Mouse (Mus musculus) embryonic facial prominence, embryonic 10.5 days (tissue): ENCODE data around the gene Phf20. TPM values are rescaled to one million over a fixed set of nuclear protein-coding genes. Genes with fewer than 3 reads are reported as not detected.

Experiments
- DNase-seq: peaks from one replicate; pipeline ENCODE4 v3.0.0-alpha.2; 2017; ENCODE audit warnings: low spot score
- H3K27ac ChIP-seq: fragments of 300-500 bp; sonication (generic); replicated peaks from 2 replicates; pipeline ENCODE4 v1.5.1; 2016; ENCODE audit warnings: mild to moderate bottlenecking
- H3K27me3 ChIP-seq: fragments of 300-500 bp; sonication (generic); replicated peaks from 2 replicates; pipeline ENCODE4 v1.6.1; 2016; ENCODE audit warnings: low read depth, mild to moderate bottlenecking; ENCODE audit not compliant: poor library complexity, severe bottlenecking
- H3K36me3 ChIP-seq: fragments of 300-500 bp; sonication (generic); replicated peaks from 2 replicates; pipeline ENCODE4 v1.6.1; 2016; ENCODE audit warnings: mild to moderate bottlenecking, moderate library complexity
- H3K4me1 ChIP-seq: fragments of 300-500 bp; sonication (generic); 2 replicates; pipeline ENCODE4 v1.6.1; 2016
- H3K4me3 ChIP-seq: fragments of 300-500 bp; sonication (generic); 2 replicates; pipeline ENCODE4 v1.5.1; 2016; ENCODE audit warnings: mild to moderate bottlenecking, moderate library complexity
- H3K9me3 ChIP-seq: fragments of 300-500 bp; sonication (generic); 2 replicates; pipeline ENCODE4 v1.6.1; 2016; ENCODE audit warnings: mild to moderate bottlenecking
- WGBS: fragments of 180-500 bp; shearing (Covaris S2); methylation state at CpG from one replicate; pipeline ENCODE4 v1.1.7; 2016; 5-methylcytosine and 5-hydroxymethylcytosine counted together
- microRNA-seq: library from miRNA; unstranded; fragments of <30 nt; microRNA quantifications from one replicate; pipeline ENCODE4, GENCODE M21; 2017
- polyA plus RNA-seq: library from polyadenylated mRNA; unstranded; fragments of >200 nt; fragmentation: Nextera tagmentation; extraction: Ambion mirVana; gene quantifications from 2 replicates; pipeline ENCODE4 v1.2.1, GENCODE M21; 2016

Phf20 gene
- polyA plus RNA-seq, 1 experiment from 2014 or later: 70.3 TPM

- Histone ChIP-seq H3K36me3 (no peaks in the 10 kb centered on the region), H3K4me3 (no peak overlapping the region), H3K27ac (no peak overlapping the region), H3K4me1 (peaks cover 9% of the 10 kb centered on the region; the same call in 1 of the 2 replicates), H3K9me3 (0 out of 2 replicates have a peak, but pooled peaks cover 2% of the 10 kb centered on the region), H3K27me3 (no peaks in the 10 kb centered on the region)
- no peak for DNase-seq
- WGBS: 89% methylated on average over 4 of the region's 4 CpGs
Observed at GRCm38 (mm10) chr2:156349286-156349848, 153.1 kb downstream of the Phf20 start.

GRCm38 (mm10) chr2:156351243-156351642 is 155.0 kb downstream of the Phf20 start:
- WGBS: 86% methylated on average over 7 of the region's 7 CpGs

GRCm38 (mm10) chr2:156352413-156353165 is 156.3 kb downstream of the Phf20 start:
- Histone ChIP-seq H3K9me3 (0 out of 2 replicates have a peak, but pooled peaks cover 2% of the 10 kb centered on the region), H3K27me3 (no peaks in the 10 kb centered on the region), H3K4me1 (peaks cover 5% of the 10 kb centered on the region; the same call in 1 of the 2 replicates), H3K36me3 (no peaks in the 10 kb centered on the region), H3K27ac (no peak overlapping the region), H3K4me3 (no peak overlapping the region)
- 85% methylated on average over 8 of the region's 8 CpGs for WGBS
- no peak for DNase-seq

More at GRCm38 (mm10) chr2:156351243-156351642, 155.0 kb downstream of the Phf20 start:
- no peaks in the 10 kb centered on the region for H3K36me3 ChIP-seq
- H3K4me3 ChIP-seq: no peak overlapping the region
- no peak overlapping the region for H3K27ac ChIP-seq
- no peaks in the 10 kb centered on the region for H3K27me3 ChIP-seq
- H3K4me1 ChIP-seq: peaks cover 5% of the 10 kb centered on the region; the same call in 1 of the 2 replicates
- DNase-seq: no peak
- H3K9me3 ChIP-seq: 0 out of 2 replicates have a peak, but pooled peaks cover 2% of the 10 kb centered on the region

- Histone ChIP-seq H3K9me3 (0 out of 2 replicates have a peak, but pooled peaks cover 2% of the 10 kb centered on the region), H3K4me3 (no peak overlapping the region), H3K27me3 (no peaks in the 10 kb centered on the region), H3K4me1 (peaks cover 5% of the 10 kb centered on the region; the same call in 1 of the 2 replicates), H3K27ac (no peak overlapping the region), H3K36me3 (no peaks in the 10 kb centered on the region)
- 51% methylated on average over 7 of the region's 7 CpGs for WGBS
- DNase-seq: no peak
Observed at GRCm38 (mm10) chr2:156353265-156353692, 157.0 kb downstream of the Phf20 start.

- Histone ChIP-seq H3K9me3 (0 out of 2 replicates have a peak, but pooled peaks cover 2% of the 10 kb centered on the region), H3K27ac (no peak overlapping the region), H3K4me1 (peaks cover 5% of the 10 kb centered on the region; the same call in 1 of the 2 replicates), H3K36me3 (no peaks in the 10 kb centered on the region), H3K4me3 (no peak overlapping the region), H3K27me3 (no peaks in the 10 kb centered on the region)
- no peak for DNase-seq
- WGBS: 81% methylated on average over 7 of the region's 7 CpGs
Observed at GRCm38 (mm10) chr2:156356031-156356430, 159.8 kb downstream of the Phf20 start.

Small RNA genes within 50 kb of the gene (microRNA-seq; reads per million reads assigned to microRNA genes)
- gene Gm22759: not detected

Other genes with a start within 250 kb of the Phf20 start
- gene Cep250, start 240.0 kb upstream of the Phf20 start, polyA plus RNA-seq: 29.8 and 31.4 TPM in 2 replicates
- 0.91 and 1.4 TPM in 2 replicates for gene 6430550D23Rik, start 188.5 kb upstream of the Phf20 start, polyA plus RNA-seq
- gene Ergic3, start 188.4 kb upstream of the Phf20 start, polyA plus RNA-seq: 178 and 183 TPM in 2 replicates
- gene Fer1l4, start 143.5 kb upstream of the Phf20 start, polyA plus RNA-seq: 0.11 TPM in 1 of 2 replicates, not detected in the other
- 5.9 and 6.0 TPM in 2 replicates for gene Spag4, start 131.3 kb upstream of the Phf20 start, polyA plus RNA-seq
- 75.6 and 79.6 TPM in 2 replicates for gene Cpne1, start 84.5 kb upstream of the Phf20 start, polyA plus RNA-seq
- 50.8 and 52.6 TPM in 2 replicates for gene Rbm12, start 84.5 kb upstream of the Phf20 start, polyA plus RNA-seq
- 23.3 and 35.7 TPM in 2 replicates for gene Gm28036, start 69.4 kb upstream of the Phf20 start, polyA plus RNA-seq
- 396 and 400 TPM in 2 replicates for gene Romo1, start 52.4 kb upstream of the Phf20 start, polyA plus RNA-seq
- 37.7 and 42.1 TPM in 2 replicates for gene Nfs1, start 52.3 kb upstream of the Phf20 start, polyA plus RNA-seq
- gene Rbm39, start 16.2 kb upstream of the Phf20 start, polyA plus RNA-seq: 557 and 577 TPM in 2 replicates
- gene Cnbd2, start 115.8 kb downstream of the Phf20 start, polyA plus RNA-seq: 2.8 and 3.3 TPM in 2 replicates
- gene Scand1, start 116.2 kb downstream of the Phf20 start, polyA plus RNA-seq: 54.9 and 60.2 TPM in 2 replicates
- 1.2 and 1.6 TPM in 2 replicates for gene Epb41l1, start 224.4 kb downstream of the Phf20 start, polyA plus RNA-seq